Mouse (Mus musculus): ENCODE data around the gene 1700011L22Rik.

The 1700011L22Rik gene

DNA sequence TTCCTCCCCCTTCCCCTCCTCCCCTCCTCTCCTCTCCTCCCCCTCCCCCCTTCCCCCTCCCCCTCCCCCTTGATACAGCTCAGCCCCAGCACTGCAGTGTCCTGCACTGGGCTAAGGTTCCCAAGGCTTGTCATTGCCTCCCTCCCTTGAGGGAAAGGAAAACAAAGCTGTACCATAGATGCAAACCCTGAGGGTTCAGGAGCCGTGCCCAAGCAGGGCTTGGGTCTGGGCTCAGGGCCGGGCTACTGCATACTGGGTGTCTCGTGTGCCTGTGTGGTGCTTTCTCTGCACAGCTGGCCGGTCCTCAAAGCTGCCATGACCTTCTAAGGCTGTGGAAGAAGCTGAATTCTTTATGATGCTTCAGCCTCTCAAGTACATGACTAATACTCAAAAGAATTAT is 74.8 kb downstream of the 1700011L22Rik start:
- DNase-seq (ENCODE audit: low spot score in 2 of 2) = no peak

DNA sequence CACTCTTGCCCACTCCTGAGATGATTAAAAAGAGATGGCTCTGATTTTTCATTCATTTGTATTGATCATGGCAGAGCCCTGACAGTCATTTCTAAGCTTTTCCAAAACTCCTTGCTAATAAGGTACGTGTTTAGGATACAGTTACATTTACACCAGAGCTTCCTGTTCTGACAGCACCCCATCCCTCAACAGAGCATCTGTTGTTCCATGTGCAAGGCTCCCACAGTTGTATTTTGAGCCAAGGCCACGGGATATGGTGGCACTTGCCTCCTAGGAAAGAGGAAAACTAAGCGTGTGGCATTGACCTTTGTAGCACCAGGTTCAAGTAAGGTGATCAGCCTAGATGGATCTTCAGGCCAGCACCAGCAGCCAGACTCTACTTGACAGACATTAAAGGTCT is 83.1 kb downstream of the 1700011L22Rik start:
- DNase-seq (ENCODE audit: low spot score in 2 of 2) = no peak

DNA sequence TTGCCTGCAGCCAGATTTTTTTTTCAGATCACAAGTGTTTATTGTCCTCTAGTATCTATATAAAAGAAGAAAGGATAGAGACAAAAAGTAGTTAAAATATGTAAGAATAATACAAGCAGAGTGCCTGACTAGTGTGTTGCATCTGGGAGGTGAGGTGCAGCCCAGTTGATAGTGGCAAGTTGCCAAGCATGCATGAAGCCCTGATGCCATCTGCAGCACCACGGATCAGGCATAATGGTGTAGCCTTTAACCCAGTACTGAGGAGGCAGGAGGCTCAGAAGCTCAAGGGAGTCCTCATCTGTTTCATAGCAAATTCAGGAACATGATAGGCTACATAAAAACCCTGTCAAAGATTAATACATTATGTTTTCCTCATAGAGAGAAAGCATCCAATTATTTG is 84.0 kb downstream of the 1700011L22Rik start:
- no peak for DNase-seq (ENCODE audit: low spot score in 2 of 2)

DNA sequence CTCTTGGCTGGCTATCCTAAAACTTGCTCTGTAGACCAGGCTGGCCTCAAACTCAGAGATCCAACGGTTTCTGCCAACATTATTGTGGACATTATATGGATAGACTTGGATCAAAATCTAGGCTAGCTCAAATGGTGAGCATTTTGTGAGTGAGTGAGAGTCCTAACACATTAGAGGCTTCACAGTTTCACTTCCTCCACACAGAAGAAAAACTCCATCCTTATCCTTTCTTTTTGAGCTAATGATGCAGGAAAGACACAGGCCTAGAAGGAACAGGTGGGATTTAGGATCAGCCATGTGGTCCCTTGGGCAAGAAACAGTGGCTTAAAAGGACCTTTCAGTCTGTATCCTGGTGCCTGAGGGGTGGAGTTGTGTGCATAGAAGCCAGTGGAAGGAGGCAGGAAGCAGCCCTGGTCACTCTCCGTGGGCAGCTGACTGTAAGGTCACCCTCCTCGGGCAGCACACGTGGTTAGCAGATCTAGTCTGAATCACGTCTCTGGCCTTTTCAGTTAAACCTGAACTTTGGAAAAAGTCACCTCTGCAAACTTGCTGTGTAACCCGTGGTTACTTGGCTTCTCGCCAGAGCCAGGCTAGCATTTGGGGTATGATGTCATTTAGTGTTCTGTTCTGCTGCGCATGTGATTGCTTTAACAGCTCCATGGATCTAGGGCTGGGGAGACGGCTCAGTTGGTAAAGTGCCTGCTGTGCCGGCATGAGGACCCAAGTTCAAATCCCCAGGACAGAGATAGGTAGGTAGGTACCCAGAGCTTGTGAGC is 85.6 kb downstream of the 1700011L22Rik start:
- peak; percentile 63 to 79 for DNase-seq (ENCODE audit: low spot score in 2 of 2)

DNA sequence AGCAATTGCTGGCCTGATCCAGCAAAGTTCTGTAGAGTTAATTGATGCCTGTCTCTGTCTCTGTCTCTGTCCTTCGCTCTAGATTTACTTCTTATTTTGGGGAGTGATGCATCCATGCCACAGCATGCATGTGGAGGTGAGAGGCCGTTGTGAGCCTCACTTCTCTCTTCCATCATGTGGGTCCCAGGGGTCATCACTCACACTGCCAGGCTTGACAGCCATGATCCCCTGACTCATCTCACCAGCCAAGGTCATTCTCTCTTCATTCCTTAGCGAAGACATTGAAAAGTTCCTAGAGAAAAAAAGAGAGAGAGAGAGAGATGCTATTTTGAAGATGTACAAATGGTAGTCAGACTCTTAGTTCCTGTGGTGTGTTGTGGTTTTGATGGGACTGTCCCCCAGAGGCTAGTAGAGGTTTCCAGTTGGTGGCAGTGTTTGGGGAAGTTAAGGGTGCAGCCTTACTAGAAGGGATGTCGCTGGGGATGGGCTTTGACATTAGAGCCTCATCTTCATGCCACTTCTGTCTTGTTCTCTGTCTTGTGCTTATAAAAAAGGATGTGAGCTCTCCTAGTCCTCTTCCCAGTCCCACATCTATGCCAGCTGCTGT is 87.1 kb downstream of the 1700011L22Rik start:
- DNase-seq (ENCODE audit: low spot score in 2 of 2) = no peak
